20 mouse cellular contexts compared by ENCODE assay signal in the genomic region with DNA sequence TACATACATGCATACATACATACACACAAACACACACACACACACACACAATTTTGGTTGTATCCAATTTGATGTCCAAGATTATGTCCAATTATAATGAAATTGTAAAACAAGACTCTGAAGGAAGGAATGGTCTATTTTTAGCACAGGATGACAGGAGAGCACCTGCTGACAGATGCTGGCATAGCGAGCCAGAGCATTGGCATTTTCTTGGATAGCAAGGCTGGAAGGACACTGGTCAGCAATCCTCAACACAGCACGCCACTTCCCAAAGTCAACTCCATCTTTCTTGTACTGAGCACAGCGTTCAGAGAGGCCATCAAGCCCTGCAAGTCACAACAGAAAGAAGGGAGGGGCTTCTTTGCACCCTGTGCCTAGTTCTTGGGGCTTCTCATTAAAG. TPM values are rescaled to one million over a fixed set of nuclear protein-coding genes. Genes with fewer than 3 reads are reported as not detected.
DNase-seq lines count a peak whose midpoint lies in the region; ATAC-seq and TF ChIP-seq lines count a peak whose summit lies in the region.
"Had no signal": no experiment of that assay in that cellular context is flagged by ENCODE, and none has a peak within 500 bp of the region (broad histone marks: within the 10 kb centered on the region; RNA-seq: fewer than 3 reads in every experiment).

No protein-coding gene starts in this region.

- H3K27ac ChIP-seq in gastrocnemius, adult 2 months = no peak overlapping the region
- H3K27ac ChIP-seq in heart, postnatal 0 days (ENCODE audit: low read depth) = no peak overlapping the region
- H3K27ac ChIP-seq in heart, embryonic 11.5 days (ENCODE audit: low read depth, low read length) = no peak overlapping the region
- no peak overlapping the region for H3K27ac ChIP-seq in kidney, adult 2 months (ENCODE audit: insufficient read depth, low read depth, low read length)
- H3K27ac ChIP-seq: embryonic facial prominence, embryonic 13.5 days; forebrain, embryonic 13.5 days; hindbrain, embryonic 14.5 days; kidney, postnatal 0 days had no signal

- 35% methylated on average over 3 of the region's 3 CpGs for WGBS in heart, postnatal 0 days
- 42% methylated on average over 3 of the region's 3 CpGs for WGBS in heart, embryonic 11.5 days (ENCODE audit: insufficient replicate concordance)
- WGBS in kidney, adult 2 months = 52% methylated on average over 3 of the region's 3 CpGs

- H3K4me1 ChIP-seq in heart, postnatal 0 days (ENCODE audit: control insufficient read depth, insufficient read depth) = peaks cover 17% of the 10 kb centered on the region; the same call in 1 of the 2 replicates
- no peaks in the 10 kb centered on the region for H3K4me1 ChIP-seq in heart, embryonic 11.5 days (ENCODE audit: control insufficient read depth, insufficient read depth, low read length)
- H3K4me1 ChIP-seq in kidney, adult 2 months (ENCODE audit: control insufficient read depth, insufficient read depth, low read length) = peaks cover 7% of the 10 kb centered on the region; the same call in 1 of the 2 replicates
- H3K4me1 ChIP-seq: embryonic facial prominence, embryonic 13.5 days; forebrain, embryonic 13.5 days had no signal

- no peak overlapping the region for H3K4me3 ChIP-seq in gastrocnemius, adult 2 months
- H3K4me3 ChIP-seq in heart, postnatal 0 days (ENCODE audit: low read depth, low read length) = no peak overlapping the region
- H3K4me3 ChIP-seq in heart, embryonic 11.5 days (ENCODE audit: low read depth, low read length) = no peak overlapping the region
- no peak overlapping the region for H3K4me3 ChIP-seq in kidney, adult 2 months (ENCODE audit: insufficient read depth, low read depth, low read length)
- H3K4me3 ChIP-seq: embryonic facial prominence, embryonic 13.5 days; forebrain, embryonic 13.5 days had no signal

- no peaks in the 10 kb centered on the region for H3K9me3 ChIP-seq in heart, postnatal 0 days (replicated peaks; ENCODE audit: control insufficient read depth, low read length)
- H3K9me3 ChIP-seq in heart, embryonic 11.5 days (replicated peaks; ENCODE audit: control insufficient read depth, low read length) = no peaks in the 10 kb centered on the region
- H3K9me3 ChIP-seq: embryonic facial prominence, embryonic 13.5 days; forebrain, embryonic 13.5 days had no signal

- H3K9ac ChIP-seq in heart, postnatal 0 days (replicated peaks; ENCODE audit: low read depth, low read length) = no peak overlapping the region
- H3K9ac ChIP-seq in heart, embryonic 11.5 days (ENCODE audit: low read depth, low read length) = no peak overlapping the region
- H3K9ac ChIP-seq: embryonic facial prominence, embryonic 13.5 days; forebrain, embryonic 13.5 days; forebrain, postnatal 0 days; hindbrain, embryonic 14.5 days had no signal

- intact Hi-C loops in gastrocnemius, adult 2 months (cut with DNase I) = no loop called here
- intact Hi-C loops in gastrocnemius, postnatal 36 days (cut with DNase I) = no loop called here

- H3K36me3 ChIP-seq in heart, postnatal 0 days (replicated peaks; ENCODE audit: control insufficient read depth, insufficient read depth, low read length) = no peaks in the 10 kb centered on the region
- H3K36me3 ChIP-seq in heart, embryonic 11.5 days (ENCODE audit: control insufficient read depth, insufficient read depth, low read length) = no peaks in the 10 kb centered on the region
- peaks cover 36% of the 10 kb centered on the region for H3K36me3 ChIP-seq in kidney, adult 2 months (ENCODE audit: control insufficient read depth, insufficient read depth, low read length)
- H3K36me3 ChIP-seq: embryonic facial prominence, embryonic 13.5 days had no signal

- no peak for TF ChIP-seq EP300 in heart, postnatal 0 days (IDR thresholded peaks at IDR 0.05; ENCODE audit: low read depth)

- ATAC-seq in heart, postnatal 0 days (ENCODE audit: insufficient read depth, low read depth) = peak; percentile 39; the same call in 1 of the 2 replicates
- ATAC-seq in heart, embryonic 11.5 days (replicated peaks; ENCODE audit: insufficient number of reproducible peaks, low FRiP score, low TSS enrichment) = no peak
- ATAC-seq: forebrain, embryonic 13.5 days; forebrain, postnatal 0 days; intestine, embryonic 16.5 days had no signal

- DNase-seq in gastrocnemius, adult 2 months = peak; percentile 48
- DNase-seq in gastrocnemius, postnatal 36 days = no peak
- DNase-seq in heart, postnatal 0 days (ENCODE audit: low spot score) = peak; percentile 15
- DNase-seq in kidney, adult 2 months = no peak
- DNase-seq in kidney, adult 18-20 months = no peak
- DNase-seq: adrenal gland, adult 2 months; adrenal gland, postnatal 25 days; cerebellum, adult 2 months; cerebellum, postnatal 25 days; forebrain, postnatal 0 days; kidney, adult 9 months had no signal

- TF ChIP-seq POLR2A in kidney, adult 2 months (IDR thresholded peaks at IDR 0.05; ENCODE audit: low read depth, low read length) = no peak

- TF ChIP-seq CTCF in gastrocnemius, adult 2 months (IDR thresholded peaks at IDR 0.05) = no peak
- TF ChIP-seq CTCF in heart, postnatal 0 days (IDR thresholded peaks at IDR 0.05; ENCODE audit: low read depth) = no peak
- TF ChIP-seq CTCF in kidney, adult 2 months (conservative IDR thresholded peaks at IDR 0.05; ENCODE audit: insufficient read depth, insufficient read length, low read depth, low read length) = 0 out of 2 replicates have a peak, but pooled peaks have one; percentile 3

- no peak overlapping the region for H3K4me2 ChIP-seq in heart, postnatal 0 days (ENCODE audit: low read depth, low read length)
- H3K4me2 ChIP-seq in heart, embryonic 11.5 days = no peak overlapping the region
- H3K4me2 ChIP-seq: embryonic facial prominence, embryonic 13.5 days; forebrain, embryonic 13.5 days; hindbrain, embryonic 14.5 days had no signal

- no peaks in the 10 kb centered on the region for H3K27me3 ChIP-seq in heart, postnatal 0 days (ENCODE audit: control insufficient read depth, insufficient read depth, low read length)
- no peaks in the 10 kb centered on the region for H3K27me3 ChIP-seq in heart, embryonic 11.5 days (ENCODE audit: control insufficient read depth, insufficient read depth, low read length)
- no peaks in the 10 kb centered on the region for H3K27me3 ChIP-seq in kidney, adult 2 months (replicated peaks; ENCODE audit: control insufficient read depth, insufficient read depth, low read length)
- H3K27me3 ChIP-seq: embryonic facial prominence, embryonic 13.5 days; forebrain, embryonic 13.5 days had no signal

RNA-seq across cellular contexts. Expression of a gene that starts 8.4 kb away (rescaled TPM):
- total RNA-seq in gastrocnemius, adult 2 months (2021) = not detected
- total RNA-seq in gastrocnemius, postnatal 36 days (2021) = under 1 TPM in 1 of 2 experiments, not detected in 1; 0.20 TPM
- 0.27 and 2.3 TPM in 2 replicates for total RNA-seq in heart, postnatal 0 days (2014; rRNA removed; ENCODE audit: low replicate concordance)
- 0.12 and 0.22 TPM in 2 replicates for polyA plus RNA-seq in heart, postnatal 0 days (2015; fragmentation: Nextera tagmentation; extraction: Ambion mirVana)
- 0.17 and 0.79 TPM in 2 replicates for polyA plus RNA-seq in heart, embryonic 11.5 days (2014; fragmentation: Nextera tagmentation; extraction: Ambion mirVana)
- 4,876 and 5,164 TPM in 2 replicates for polyA plus RNA-seq in kidney, adult 2 months (2012; rRNA removed)
- total RNA-seq: adrenal gland, postnatal 25 days; ES-E14; hematopoietic stem cell, adult 5-6 weeks had no signal
- polyA plus RNA-seq: embryonic facial prominence, embryonic 13.5 days had no signal

RNA-seq across cellular contexts. Expression of a gene that starts 20.0 kb away (rescaled TPM):
- 1 to 10 TPM; 4.2 to 4.4 TPM for total RNA-seq in gastrocnemius, adult 2 months (2021)
- 1 to 10 TPM; 2.8 to 3.1 TPM for total RNA-seq in gastrocnemius, postnatal 36 days (2021)
- total RNA-seq in heart, postnatal 0 days (2014; rRNA removed; ENCODE audit: low replicate concordance) = 3.3 and 4.2 TPM in 2 replicates
- polyA plus RNA-seq in heart, postnatal 0 days (2015; fragmentation: Nextera tagmentation; extraction: Ambion mirVana) = 4.7 and 4.8 TPM in 2 replicates
- polyA plus RNA-seq in heart, embryonic 11.5 days (2014; fragmentation: Nextera tagmentation; extraction: Ambion mirVana) = 6.8 and 7.3 TPM in 2 replicates
- polyA plus RNA-seq in kidney, adult 2 months (2012; rRNA removed) = 2.0 and 2.5 TPM in 2 replicates

RNA-seq across cellular contexts. Expression of a gene that starts 20.1 kb away (rescaled TPM):
- 10 to 100 TPM; 33.0 to 36.6 TPM for total RNA-seq in gastrocnemius, adult 2 months (2021)
- total RNA-seq in gastrocnemius, postnatal 36 days (2021) = 10 to 100 TPM; 29.1 to 30.7 TPM
- total RNA-seq in heart, postnatal 0 days (2014; rRNA removed; ENCODE audit: low replicate concordance) = 22.1 and 36.6 TPM in 2 replicates
- 53.3 and 54.6 TPM in 2 replicates for polyA plus RNA-seq in heart, postnatal 0 days (2015; fragmentation: Nextera tagmentation; extraction: Ambion mirVana)
- 71.8 and 72.9 TPM in 2 replicates for polyA plus RNA-seq in heart, embryonic 11.5 days (2014; fragmentation: Nextera tagmentation; extraction: Ambion mirVana)
- 14.7 and 21.2 TPM in 2 replicates for polyA plus RNA-seq in kidney, adult 2 months (2012; rRNA removed)

RNA-seq across cellular contexts. Expression of a gene that starts 34.6 kb away (rescaled TPM):
- total RNA-seq in gastrocnemius, adult 2 months (2021) = under 1 TPM in 1 of 2 experiments, not detected in 1; 0.39 TPM
- total RNA-seq in gastrocnemius, postnatal 36 days (2021) = under 1 TPM in 1 of 2 experiments, not detected in 1; 0.28 TPM
- total RNA-seq in heart, postnatal 0 days (2014; rRNA removed; ENCODE audit: low replicate concordance) = not detected in 2 replicates
- polyA plus RNA-seq in heart, postnatal 0 days (2015; fragmentation: Nextera tagmentation; extraction: Ambion mirVana) = not detected in 2 replicates
- polyA plus RNA-seq in heart, embryonic 11.5 days (2014; fragmentation: Nextera tagmentation; extraction: Ambion mirVana) = 0.10 TPM in 1 of 2 replicates, not detected in the other
- 4.4 and 5.7 TPM in 2 replicates for polyA plus RNA-seq in kidney, adult 2 months (2012; rRNA removed)
- total RNA-seq: forebrain, postnatal 0 days; hematopoietic stem cell, adult 5-6 weeks had no signal
- polyA plus RNA-seq: adrenal gland, adult 2 months; embryonic facial prominence, embryonic 13.5 days; forebrain, embryonic 13.5 days; gonadal fat pad, adult 2 months; hindbrain, embryonic 14.5 days had no signal

RNA-seq across cellular contexts. Expression of a gene that starts 56.7 kb away (rescaled TPM):
- total RNA-seq in gastrocnemius, adult 2 months (2021) = 10 to 100 TPM; 32.1 to 34.0 TPM
- 10 to 100 TPM; 29.6 to 30.5 TPM for total RNA-seq in gastrocnemius, postnatal 36 days (2021)
- 56.4 and 110 TPM in 2 replicates for total RNA-seq in heart, postnatal 0 days (2014; rRNA removed; ENCODE audit: low replicate concordance)
- 54.5 and 56.5 TPM in 2 replicates for polyA plus RNA-seq in heart, postnatal 0 days (2015; fragmentation: Nextera tagmentation; extraction: Ambion mirVana)
- polyA plus RNA-seq in heart, embryonic 11.5 days (2014; fragmentation: Nextera tagmentation; extraction: Ambion mirVana) = 41.8 and 47.8 TPM in 2 replicates
- polyA plus RNA-seq in kidney, adult 2 months (2012; rRNA removed) = 35.8 and 45.9 TPM in 2 replicates

Comparison
In these comparisons a context has a peak if more than half of its experiments do, and no peak if none do; other contexts are left out.
1. DNase-seq: peak in gastrocnemius, adult 2 months (single experiment) and heart, postnatal 0 days (single experiment); none in gastrocnemius, postnatal 36 days (0 of 2), kidney, adult 2 months (single experiment) and kidney, adult 18-20 months (single experiment).